In the genomic region with DNA sequence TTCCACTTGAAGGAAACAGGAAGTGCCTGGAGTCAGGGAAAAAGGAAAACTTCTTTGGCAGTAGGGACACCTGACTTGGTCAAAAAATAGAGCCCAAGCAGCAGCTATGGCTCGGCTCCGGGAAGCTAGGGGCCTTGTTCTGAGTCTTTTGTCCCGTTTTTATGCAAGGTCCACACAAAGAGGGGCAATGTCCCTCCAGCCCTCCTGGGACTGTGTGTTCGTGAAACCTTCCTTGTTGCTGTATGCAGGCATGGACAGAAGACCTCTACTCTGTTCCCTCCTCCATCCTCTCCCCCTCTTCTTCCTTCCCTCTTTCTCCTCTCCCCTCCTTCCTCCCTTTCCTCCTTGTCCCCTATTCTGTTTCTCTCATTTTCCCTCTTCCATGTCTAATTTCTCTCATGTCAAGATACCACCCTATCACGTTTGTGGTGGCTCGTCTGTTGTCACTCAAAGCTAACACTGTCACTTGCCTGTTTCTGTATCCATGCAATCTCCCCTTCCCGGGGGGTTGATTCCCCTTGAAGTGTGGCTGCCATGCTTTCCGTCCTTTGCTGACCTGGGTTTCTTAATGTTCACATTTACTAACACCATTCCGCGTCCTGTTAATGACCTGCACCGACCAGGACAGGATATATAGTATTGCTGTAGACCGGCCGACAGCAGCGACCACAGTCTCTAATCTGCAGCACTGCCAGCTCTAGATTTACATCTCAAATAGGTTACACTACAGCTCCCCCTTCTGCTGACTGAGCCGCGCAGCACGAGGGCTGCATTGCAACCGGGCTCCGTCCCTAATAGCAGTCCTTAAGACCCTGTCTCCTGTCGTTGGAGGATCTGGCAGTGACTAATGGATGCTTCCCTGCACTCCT, we compare ENCODE assay signal across 8 mouse cellular contexts.
DNase-seq lines count a peak whose midpoint lies in the region; ATAC-seq and TF ChIP-seq lines count a peak whose summit lies in the region.

No protein-coding gene starts in this region.

- H3K4me3 ChIP-seq in embryonic facial prominence, embryonic 13.5 days, result peak overlapping the region; percentile 23
- peak overlapping the region; percentile 20 for H3K4me3 ChIP-seq in heart, embryonic 11.5 days (ENCODE audit: low read depth, low read length)
- H3K4me3 ChIP-seq in kidney, embryonic 16.5 days (ENCODE audit: low read length), result peak overlapping the region; percentile 25
- 0 out of 2 replicates have a peak overlapping the region, but pooled peaks have one; percentile 4 for H3K4me3 ChIP-seq in limb, embryonic 14.5 days (replicated peaks; ENCODE audit: low read length)
- H3K4me3 ChIP-seq in midbrain, embryonic 13.5 days (replicated peaks), result peak overlapping the region; percentile 32
- no peak overlapping the region; the same call in 1 of the 2 replicates for H3K4me3 ChIP-seq in stomach, embryonic 15.5 days (replicated peaks)

- WGBS in embryonic facial prominence, embryonic 13.5 days, result 1% methylated on average over 20 of the region's 20 CpGs
- WGBS in heart, embryonic 11.5 days (ENCODE audit: insufficient replicate concordance), result 2% methylated on average over 20 of the region's 20 CpGs
- 2% methylated on average over 20 of the region's 20 CpGs for WGBS in kidney, embryonic 16.5 days
- 3% methylated on average over 20 of the region's 20 CpGs for WGBS in limb, embryonic 14.5 days
- WGBS in midbrain, embryonic 13.5 days, result under 1% methylated on average over 20 of the region's 20 CpGs
- 5% methylated on average over 20 of the region's 20 CpGs for WGBS in stomach, embryonic 15.5 days

- H3K27ac ChIP-seq in embryonic facial prominence, embryonic 13.5 days, result peak overlapping the region; percentile 22; the same call in 1 of the 2 replicates
- H3K27ac ChIP-seq in heart, embryonic 11.5 days (ENCODE audit: low read depth, low read length), result no peak overlapping the region
- H3K27ac ChIP-seq in kidney, embryonic 16.5 days (ENCODE audit: low read length), result peak overlapping the region; percentile 91
- no peak overlapping the region for H3K27ac ChIP-seq in limb, embryonic 14.5 days (replicated peaks; ENCODE audit: low read depth, low read length)
- 0 out of 2 replicates have a peak overlapping the region, but pooled peaks have one; percentile 37 for H3K27ac ChIP-seq in midbrain, embryonic 13.5 days
- peak overlapping the region; percentile 42 for H3K27ac ChIP-seq in stomach, embryonic 15.5 days

- no peaks in the 10 kb centered on the region for H3K9me3 ChIP-seq in embryonic facial prominence, embryonic 13.5 days
- no peaks in the 10 kb centered on the region for H3K9me3 ChIP-seq in heart, embryonic 11.5 days (replicated peaks; ENCODE audit: control insufficient read depth, low read length)
- H3K9me3 ChIP-seq in kidney, embryonic 16.5 days (ENCODE audit: low read length), result no peaks in the 10 kb centered on the region
- H3K9me3 ChIP-seq in limb, embryonic 14.5 days (ENCODE audit: control insufficient read depth, low read length), result no peaks in the 10 kb centered on the region
- no peaks in the 10 kb centered on the region for H3K9me3 ChIP-seq in midbrain, embryonic 13.5 days
- H3K9me3 ChIP-seq in stomach, embryonic 15.5 days, result no peaks in the 10 kb centered on the region

- no peaks in the 10 kb centered on the region for H3K27me3 ChIP-seq in embryonic facial prominence, embryonic 13.5 days
- H3K27me3 ChIP-seq in heart, embryonic 11.5 days (ENCODE audit: control insufficient read depth, insufficient read depth, low read length), result no peaks in the 10 kb centered on the region
- no peaks in the 10 kb centered on the region for H3K27me3 ChIP-seq in kidney, embryonic 16.5 days (ENCODE audit: insufficient read depth, low read length)
- H3K27me3 ChIP-seq in limb, embryonic 14.5 days (ENCODE audit: control insufficient read depth, insufficient read depth, low read length), result no peaks in the 10 kb centered on the region
- peaks cover 50% of the 10 kb centered on the region for H3K27me3 ChIP-seq in midbrain, embryonic 13.5 days
- H3K27me3 ChIP-seq in stomach, embryonic 15.5 days (replicated peaks), result no peaks in the 10 kb centered on the region

- DNase-seq in urinary bladder, adult 2 months (ENCODE audit: low spot score), result peak; percentile 40
- DNase-seq in urinary bladder, postnatal 10 days (ENCODE audit: low spot score), result no peak
- peak; percentile 79 for DNase-seq in limb, embryonic 14.5 days (ENCODE audit: low spot score)

- H3K36me3 ChIP-seq in embryonic facial prominence, embryonic 13.5 days, result no peaks in the 10 kb centered on the region
- no peaks in the 10 kb centered on the region for H3K36me3 ChIP-seq in heart, embryonic 11.5 days (ENCODE audit: control insufficient read depth, insufficient read depth, low read length)
- H3K36me3 ChIP-seq in kidney, embryonic 16.5 days (ENCODE audit: insufficient read depth, low read length), result no peaks in the 10 kb centered on the region
- H3K36me3 ChIP-seq in limb, embryonic 14.5 days (ENCODE audit: control insufficient read depth, insufficient read depth, low read length), result no peaks in the 10 kb centered on the region
- no peaks in the 10 kb centered on the region for H3K36me3 ChIP-seq in midbrain, embryonic 13.5 days
- no peaks in the 10 kb centered on the region for H3K36me3 ChIP-seq in stomach, embryonic 15.5 days

- ATAC-seq in embryonic facial prominence, embryonic 13.5 days (ENCODE audit: insufficient number of reproducible peaks, insufficient read depth, low FRiP score, low TSS enrichment, low read depth), result 0 out of 2 replicates have a peak, but pooled peaks have one; percentile 52
- ATAC-seq in heart, embryonic 11.5 days (replicated peaks; ENCODE audit: insufficient number of reproducible peaks, low FRiP score, low TSS enrichment), result no peak
- peak; percentile 93 for ATAC-seq in kidney, embryonic 16.5 days (ENCODE audit: low FRiP score, low TSS enrichment)
- peak; percentile 90 for ATAC-seq in limb, embryonic 14.5 days (ENCODE audit: low FRiP score, low read depth)
- peak; percentile 91 for ATAC-seq in midbrain, embryonic 13.5 days
- ATAC-seq in stomach, embryonic 15.5 days (ENCODE audit: insufficient read depth, low FRiP score, low read depth), result peak; percentile 71; the same call in 1 of the 2 replicates

- peak overlapping the region; percentile 54 for H3K4me2 ChIP-seq in embryonic facial prominence, embryonic 13.5 days
- peak overlapping the region; percentile 56 for H3K4me2 ChIP-seq in heart, embryonic 11.5 days
- peak overlapping the region; percentile 49 for H3K4me2 ChIP-seq in kidney, embryonic 16.5 days (replicated peaks; ENCODE audit: low read depth, low read length)
- H3K4me2 ChIP-seq in limb, embryonic 14.5 days (replicated peaks; ENCODE audit: low read depth, low read length, severe bottlenecking), result peak overlapping the region; percentile 42
- peak overlapping the region; percentile 55 for H3K4me2 ChIP-seq in midbrain, embryonic 13.5 days (replicated peaks)
- peak overlapping the region; percentile 41 for H3K4me2 ChIP-seq in stomach, embryonic 15.5 days

- 0 out of 2 replicates have a peak overlapping the region, but pooled peaks have one; percentile 21 for H3K9ac ChIP-seq in embryonic facial prominence, embryonic 13.5 days
- H3K9ac ChIP-seq in heart, embryonic 11.5 days (ENCODE audit: low read depth, low read length), result no peak overlapping the region
- peak overlapping the region; percentile 53 for H3K9ac ChIP-seq in kidney, embryonic 16.5 days (replicated peaks; ENCODE audit: low read length)
- no peak overlapping the region for H3K9ac ChIP-seq in limb, embryonic 14.5 days (ENCODE audit: low read depth, low read length, severe bottlenecking)
- H3K9ac ChIP-seq in midbrain, embryonic 13.5 days (replicated peaks), result no peak overlapping the region; the same call in 1 of the 2 replicates
- no peak overlapping the region for H3K9ac ChIP-seq in stomach, embryonic 15.5 days

- peaks cover 22% of the 10 kb centered on the region for H3K4me1 ChIP-seq in embryonic facial prominence, embryonic 13.5 days
- peaks cover 9% of the 10 kb centered on the region; the same call in 1 of the 2 replicates for H3K4me1 ChIP-seq in heart, embryonic 11.5 days (ENCODE audit: control insufficient read depth, insufficient read depth, low read length)
- peaks cover 63% of the 10 kb centered on the region for H3K4me1 ChIP-seq in kidney, embryonic 16.5 days (ENCODE audit: insufficient read depth, low read length)
- H3K4me1 ChIP-seq in limb, embryonic 14.5 days (ENCODE audit: control insufficient read depth, insufficient read depth, low read length), result peaks cover 20% of the 10 kb centered on the region
- peaks cover 32% of the 10 kb centered on the region for H3K4me1 ChIP-seq in midbrain, embryonic 13.5 days (replicated peaks)
- H3K4me1 ChIP-seq in stomach, embryonic 15.5 days, result peaks cover 29% of the 10 kb centered on the region

- no peak for TF ChIP-seq POLR2A in limb, embryonic 14.5 days (IDR thresholded peaks at IDR 0.05; ENCODE audit: borderline replicate concordance, extremely low read depth, insufficient read depth, insufficient read length)

Comparison
In these comparisons a context has a peak if more than half of its experiments do, and no peak if none do; other contexts are left out.
1. H3K27ac ChIP-seq: peak in embryonic facial prominence, embryonic 13.5 days (single experiment), kidney, embryonic 16.5 days (single experiment), midbrain, embryonic 13.5 days (single experiment) and stomach, embryonic 15.5 days (single experiment); none in heart, embryonic 11.5 days (single experiment) and limb, embryonic 14.5 days (single experiment).
2. H3K9ac ChIP-seq: peak in embryonic facial prominence, embryonic 13.5 days (single experiment) and kidney, embryonic 16.5 days (single experiment); none in heart, embryonic 11.5 days (single experiment), limb, embryonic 14.5 days (single experiment), midbrain, embryonic 13.5 days (single experiment) and stomach, embryonic 15.5 days (single experiment).
3. Peak in every context shown above with its lines, with median percentiles within 50 percentile points of each other: H3K4me2 ChIP-seq.